Mouse (Mus musculus) spleen, adult 2 months (tissue): Measurements from ENCODE around the gene Snta1. TPM values are rescaled to one million over a fixed set of nuclear protein-coding genes. Genes with fewer than 3 reads are reported as not detected.

Experiments used
- DNase-seq, 2 experiments: peaks; one replicate each; pipeline versions ENCODE4 v3.0.0 to v3.0.0-alpha.2; 2012 to 2021; ENCODE audit warnings: low spot score in 2 of 2, low read depth in 1 of 2
- H3K27ac ChIP-seq: fragments of 200-500 bp; 2 replicates; pipeline ENCODE4 v1.5.1; 2012; ENCODE audit warnings: low read length, inconsistent platforms; ENCODE audit not compliant: insufficient read depth
- H3K27me3 ChIP-seq: fragments of 200-500 bp; 2 replicates; pipeline ENCODE4 v1.6.1; 2012; ENCODE audit warnings: mild to moderate bottlenecking, moderate library complexity, low read length, inconsistent platforms; ENCODE audit not compliant: control insufficient read depth, insufficient read depth
- H3K36me3 ChIP-seq: fragments of 200-500 bp; 2 replicates; pipeline ENCODE4 v1.6.1; 2012; ENCODE audit warnings: mild to moderate bottlenecking, low read length, inconsistent platforms; ENCODE audit not compliant: control insufficient read depth, insufficient read depth
- H3K4me1 ChIP-seq: fragments of 200-500 bp; 2 replicates; pipeline ENCODE4 v1.6.1; 2011; ENCODE audit warnings: inconsistent platforms; ENCODE audit not compliant: control insufficient read depth, insufficient read depth, insufficient read length
- H3K4me3 ChIP-seq: fragments of 200-500 bp; 2 replicates; pipeline ENCODE4 v1.5.1; 2011; ENCODE audit warnings: mild to moderate bottlenecking, inconsistent platforms; ENCODE audit not compliant: insufficient read depth, insufficient read length; ENCODE audit errors: extremely low read depth
- CTCF ChIP-seq: fragments of 200-500 bp; IDR thresholded peaks from 2 replicates; pipeline ENCODE4 v1.5.1; 2011; ENCODE audit warnings: mild to moderate bottlenecking, inconsistent platforms; ENCODE audit not compliant: insufficient read depth, insufficient read length, insufficient replicate concordance; ENCODE audit errors: extremely low read depth
- POLR2A ChIP-seq: fragments of 200-500 bp; IDR thresholded peaks from 2 replicates; pipeline ENCODE4 v1.6.1; 2011; ENCODE audit warnings: low read depth, low read length, inconsistent platforms
- WGBS: fragments of 180-500 bp; shearing (Covaris S2); methylation state at CpG from one replicate; pipeline ENCODE4 v1.1.7; 2018; 5-methylcytosine and 5-hydroxymethylcytosine counted together
- polyA plus RNA-seq: library from polyadenylated mRNA; depleted of rRNA; stranded (reverse); fragments of >200 nt; gene quantifications from 2 replicates; pipeline ENCODE4 v1.2.3, GENCODE M21; 2012

The Snta1 gene
- polyA plus RNA-seq, 1 experiment = 12.1 TPM

- Histone ChIP-seq H3K27me3 (no peaks in the 10 kb centered on the region), H3K4me3 (no peak overlapping the region), H3K36me3 (no peaks in the 10 kb centered on the region), H3K27ac (no peak overlapping the region), H3K4me1 (no peaks in the 10 kb centered on the region)
- no peak for DNase-seq
- WGBS = 74% methylated on average over 2 of the region's 2 CpGs
- TF ChIP-seq CTCF (no peak), POLR2A (no peak)
Measured at GRCm38 (mm10) chr2:154396529-154396928, 11.4 kb downstream of the Snta1 start.

GRCm38 (mm10) chr2:154394602-154395001, 13.3 kb downstream of the Snta1 start:
- TF ChIP-seq POLR2A = no peak
- TF ChIP-seq CTCF = no peak
- H3K27ac ChIP-seq = no peak overlapping the region
- no peak overlapping the region for H3K4me3 ChIP-seq
- H3K4me1 ChIP-seq = no peaks in the 10 kb centered on the region
- WGBS = 90% methylated on average over 3 of the region's 3 CpGs
- no peaks in the 10 kb centered on the region for H3K36me3 ChIP-seq
- no peak for DNase-seq
- no peaks in the 10 kb centered on the region for H3K27me3 ChIP-seq

- Histone ChIP-seq H3K4me3 (no peak overlapping the region), H3K27ac (peak overlapping the region; percentile 41; the same call in 1 of the 2 replicates), H3K27me3 (no peaks in the 10 kb centered on the region), H3K4me1 (no peaks in the 10 kb centered on the region), H3K36me3 (no peaks in the 10 kb centered on the region)
- no peak for DNase-seq
- TF ChIP-seq CTCF = no peak
- TF ChIP-seq POLR2A = no peak
- 90% methylated on average over 11 of the region's 11 CpGs for WGBS
Measured at GRCm38 (mm10) chr2:154390180-154390964, 17.5 kb downstream of the Snta1 start.

DNA sequence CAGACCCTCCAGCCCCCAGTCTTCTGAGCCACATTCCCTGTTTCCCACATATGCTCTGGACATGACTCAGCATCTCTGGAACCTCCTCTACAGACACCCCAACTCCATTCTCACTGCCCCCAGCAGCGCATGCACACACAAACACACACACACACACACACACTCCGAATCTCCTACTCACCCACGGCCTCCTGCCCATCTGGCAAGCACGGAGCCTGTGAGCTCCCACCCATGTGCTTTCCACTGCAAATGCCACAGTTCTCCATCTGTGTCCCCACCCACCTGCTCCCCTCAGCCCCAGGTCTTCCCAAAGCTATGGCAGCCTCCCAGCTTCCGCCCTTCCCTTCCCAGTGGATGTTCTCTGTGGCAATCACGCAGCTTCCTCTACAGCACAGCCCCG, 28.8 kb downstream of the Snta1 start:
- Histone ChIP-seq H3K4me3 (no peak overlapping the region), H3K36me3 (no peaks in the 10 kb centered on the region), H3K4me1 (no peaks in the 10 kb centered on the region), H3K27ac (no peak overlapping the region), H3K27me3 (no peaks in the 10 kb centered on the region)
- 82% methylated on average over 7 of the region's 7 CpGs for WGBS
- no peak for TF ChIP-seq POLR2A
- no peak for TF ChIP-seq CTCF
- DNase-seq = no peak

- Histone ChIP-seq H3K4me3 (no peak overlapping the region), H3K4me1 (peaks cover 3% of the 10 kb centered on the region; the same call in 1 of the 2 replicates)
Measured at GRCm38 (mm10) chr2:154374807-154375601, 32.9 kb downstream of the Snta1 start.

DNA sequence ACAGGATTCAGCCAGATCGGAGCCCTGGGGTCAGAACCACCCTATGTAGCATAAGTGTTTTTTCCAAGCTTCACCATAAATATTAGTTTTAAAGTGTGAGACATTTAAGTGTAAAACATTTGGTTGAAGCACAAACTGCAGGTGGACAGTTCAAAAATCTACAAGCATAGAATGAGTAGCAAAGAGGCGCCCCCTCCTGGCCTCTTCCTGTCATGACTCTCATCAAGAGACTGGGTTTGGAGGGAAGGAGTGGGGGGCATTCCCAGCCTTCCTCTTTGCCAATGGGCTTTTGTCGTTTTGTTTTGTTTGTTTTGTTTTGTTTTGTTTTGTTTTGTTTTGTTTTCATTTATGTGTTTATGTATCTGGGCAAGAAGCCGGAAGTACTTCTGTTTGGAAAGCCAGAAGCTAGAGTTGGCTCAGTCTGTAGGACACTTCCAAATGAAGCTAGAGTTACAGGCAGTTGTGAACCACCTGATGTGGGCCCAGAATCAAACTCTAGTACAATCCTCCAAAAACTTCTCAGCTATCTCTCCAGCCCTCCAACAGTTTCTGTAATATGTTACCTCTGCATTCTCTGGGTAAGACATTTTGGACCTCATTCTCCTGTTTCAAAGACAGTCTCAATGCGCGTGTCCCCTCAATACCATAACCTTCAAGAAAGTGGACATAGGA, 33.8 kb downstream of the Snta1 start:
- Histone ChIP-seq H3K27me3 (no peaks in the 10 kb centered on the region), H3K4me1 (peaks cover 3% of the 10 kb centered on the region; the same call in 1 of the 2 replicates), H3K36me3 (no peaks in the 10 kb centered on the region), H3K4me3 (no peak overlapping the region), H3K27ac (no peak overlapping the region)
- WGBS = 59% methylated on average over 6 of the region's 6 CpGs
- TF ChIP-seq POLR2A (no peak), CTCF (peak; percentile 56; the same call in 1 of the 2 replicates)
- DNase-seq = peak; percentile 39 to 58

More at GRCm38 (mm10) chr2:154374807-154375601, 32.9 kb downstream of the Snta1 start:
- DNase-seq = no peak
- TF ChIP-seq CTCF = no peak
- no peak for TF ChIP-seq POLR2A
- no peaks in the 10 kb centered on the region for H3K36me3 ChIP-seq
- H3K27me3 ChIP-seq = no peaks in the 10 kb centered on the region
- H3K27ac ChIP-seq = no peak overlapping the region
- 86% methylated on average over 6 of the region's 6 CpGs for WGBS
